Mouse (Mus musculus): Measurements from ENCODE around the gene Ccdc69. TPM values are rescaled to one million over a fixed set of nuclear protein-coding genes. Genes with fewer than 3 reads are reported as not detected.

Gene Ccdc69
- polyA plus RNA-seq, 1 experiment = 7.7 TPM

DNA sequence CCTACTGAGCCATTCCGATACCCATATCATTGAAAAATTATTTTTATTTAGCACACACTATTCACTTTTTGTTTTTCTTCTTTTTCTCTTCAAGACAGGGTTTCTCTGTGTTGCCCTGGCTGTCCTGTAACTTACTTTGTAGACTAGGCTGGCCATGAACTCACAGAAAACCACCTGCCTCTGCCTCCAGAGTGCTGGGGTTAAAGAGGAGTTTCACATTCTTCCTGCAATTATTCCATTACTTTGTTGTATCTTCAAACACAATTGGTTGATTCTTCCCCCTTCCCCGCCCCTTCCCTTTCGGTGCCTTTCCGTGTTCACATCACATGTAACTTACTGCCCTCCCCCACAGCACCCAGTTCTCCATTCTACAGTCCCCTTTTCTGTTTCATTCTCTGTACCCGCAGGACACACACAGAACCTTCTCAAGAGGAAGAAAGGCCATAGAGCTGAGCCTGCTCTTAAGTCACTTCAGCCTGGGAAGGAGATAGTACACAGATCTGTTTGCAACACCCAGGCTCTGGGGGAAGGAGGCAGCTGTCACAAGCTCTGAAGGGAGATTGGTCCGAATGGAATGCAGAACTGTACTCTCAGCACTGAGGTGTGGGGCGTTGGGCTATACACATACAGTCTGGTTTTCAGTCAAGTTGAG is 35.4 kb upstream of the Ccdc69 start:
- Histone ChIP-seq H3K4me3 (replicated peaks; ENCODE audit: control insufficient read depth, low read depth, low read length) (no peak overlapping the region), H3K4me1 (ENCODE audit: control insufficient read depth, insufficient read depth, low read length) (peaks cover 2% of the 10 kb centered on the region; the same call in 1 of the 2 replicates), H3K27ac (ENCODE audit: control insufficient read depth, insufficient read depth, low read depth, low read length, poor library complexity) (peak overlapping the region; percentile 78)
- no peak for TF ChIP-seq CTCF (IDR thresholded peaks at IDR 0.05; ENCODE audit: control insufficient read depth, insufficient read depth, low read length)
- WGBS = 18% methylated on average over 7 of the region's 7 CpGs

- Histone ChIP-seq H3K27ac (ENCODE audit: control insufficient read depth, insufficient read depth, low read depth, low read length, poor library complexity) (no peak overlapping the region), H3K4me1 (ENCODE audit: control insufficient read depth, insufficient read depth, low read length) (peaks cover 9% of the 10 kb centered on the region; the same call in 1 of the 2 replicates), H3K4me3 (replicated peaks; ENCODE audit: control insufficient read depth, low read depth, low read length) (no peak overlapping the region)
- WGBS = 76% methylated on average over 7 of the region's 7 CpGs
- TF ChIP-seq CTCF (IDR thresholded peaks at IDR 0.05; ENCODE audit: control insufficient read depth, insufficient read depth, low read length) (no peak), POLR2A (IDR thresholded peaks at IDR 0.05; ENCODE audit: borderline replicate concordance, control insufficient read depth, low read depth, low read length) (no peak)
Measured at GRCm38 (mm10) chr11:55110566-55111169, 32.7 kb upstream of the Ccdc69 start.

GRCm38 (mm10) chr11:55109521-55110300 is 31.8 kb upstream of the Ccdc69 start:
- H3K4me3 ChIP-seq (replicated peaks; ENCODE audit: control insufficient read depth, low read depth, low read length) = no peak overlapping the region
- peaks cover 9% of the 10 kb centered on the region; the same call in 1 of the 2 replicates for H3K4me1 ChIP-seq (ENCODE audit: control insufficient read depth, insufficient read depth, low read length)
- WGBS = 84% methylated on average over 7 of the region's 7 CpGs
- no peak for TF ChIP-seq POLR2A (IDR thresholded peaks at IDR 0.05; ENCODE audit: borderline replicate concordance, control insufficient read depth, low read depth, low read length)
- TF ChIP-seq CTCF (IDR thresholded peaks at IDR 0.05; ENCODE audit: control insufficient read depth, insufficient read depth, low read length) = no peak
- H3K27ac ChIP-seq (ENCODE audit: control insufficient read depth, insufficient read depth, low read depth, low read length, poor library complexity) = no peak overlapping the region

GRCm38 (mm10) chr11:55106636-55107035 is 28.7 kb upstream of the Ccdc69 start:
- Histone ChIP-seq H3K4me1 (ENCODE audit: control insufficient read depth, insufficient read depth, low read length) (peaks cover 6% of the 10 kb centered on the region; the same call in 1 of the 2 replicates), H3K4me3 (replicated peaks; ENCODE audit: control insufficient read depth, low read depth, low read length) (no peak overlapping the region), H3K27ac (ENCODE audit: control insufficient read depth, insufficient read depth, low read depth, low read length, poor library complexity) (peak overlapping the region; percentile 44)
- TF ChIP-seq POLR2A (IDR thresholded peaks at IDR 0.05; ENCODE audit: borderline replicate concordance, control insufficient read depth, low read depth, low read length) (no peak), CTCF (IDR thresholded peaks at IDR 0.05; ENCODE audit: control insufficient read depth, insufficient read depth, low read length) (no peak)
- WGBS = 14% methylated on average over 1 of the region's 1 CpGs

DNA sequence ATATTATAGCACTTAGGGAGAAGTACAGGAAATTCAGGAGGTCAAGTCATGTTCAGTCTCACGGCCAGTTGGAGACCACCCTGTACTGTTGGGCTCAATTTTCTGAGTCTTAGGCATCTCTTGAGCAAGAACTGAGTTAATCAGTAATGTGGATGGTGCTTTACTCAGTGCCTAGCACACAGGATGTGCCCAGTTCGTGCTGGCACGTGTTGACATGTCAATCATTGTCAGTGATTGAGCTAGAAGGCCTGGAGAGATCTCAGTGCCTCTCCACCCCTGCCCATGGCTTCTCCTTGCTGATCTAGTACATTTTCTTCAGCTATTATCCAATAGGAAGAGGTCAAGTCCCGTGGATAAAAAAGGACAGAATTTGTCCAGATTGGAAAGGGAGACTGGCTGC is 27.5 kb upstream of the Ccdc69 start:
- Histone ChIP-seq H3K27ac (ENCODE audit: control insufficient read depth, insufficient read depth, low read depth, low read length, poor library complexity) (no peak overlapping the region), H3K4me3 (replicated peaks; ENCODE audit: control insufficient read depth, low read depth, low read length) (no peak overlapping the region), H3K4me1 (ENCODE audit: control insufficient read depth, insufficient read depth, low read length) (peaks cover 6% of the 10 kb centered on the region; the same call in 1 of the 2 replicates)
- no peak for TF ChIP-seq CTCF (IDR thresholded peaks at IDR 0.05; ENCODE audit: control insufficient read depth, insufficient read depth, low read length)
- TF ChIP-seq POLR2A (IDR thresholded peaks at IDR 0.05; ENCODE audit: borderline replicate concordance, control insufficient read depth, low read depth, low read length) = no peak
- WGBS = 57% methylated on average over 4 of the region's 4 CpGs

- 83% methylated on average over 3 of the region's 3 CpGs for WGBS
- Histone ChIP-seq H3K4me1 (ENCODE audit: control insufficient read depth, insufficient read depth, low read length) (peaks cover 9% of the 10 kb centered on the region; the same call in 1 of the 2 replicates), H3K27ac (ENCODE audit: control insufficient read depth, insufficient read depth, low read depth, low read length, poor library complexity) (no peak overlapping the region), H3K4me3 (replicated peaks; ENCODE audit: control insufficient read depth, low read depth, low read length) (no peak overlapping the region)
- no peak for TF ChIP-seq CTCF (IDR thresholded peaks at IDR 0.05; ENCODE audit: control insufficient read depth, insufficient read depth, low read length)
- no peak for TF ChIP-seq POLR2A (IDR thresholded peaks at IDR 0.05; ENCODE audit: borderline replicate concordance, control insufficient read depth, low read depth, low read length)
Measured at GRCm38 (mm10) chr11:55103229-55103628, 25.3 kb upstream of the Ccdc69 start.

GRCm38 (mm10) chr11:55102015-55102414 is 24.1 kb upstream of the Ccdc69 start:
- no peak overlapping the region for H3K27ac ChIP-seq (ENCODE audit: control insufficient read depth, insufficient read depth, low read depth, low read length, poor library complexity)
- 68% methylated on average over 3 of the region's 3 CpGs for WGBS
- peaks cover 8% of the 10 kb centered on the region; the same call in 1 of the 2 replicates for H3K4me1 ChIP-seq (ENCODE audit: control insufficient read depth, insufficient read depth, low read length)
- H3K4me3 ChIP-seq (replicated peaks; ENCODE audit: control insufficient read depth, low read depth, low read length) = no peak overlapping the region
- no peak for TF ChIP-seq POLR2A (IDR thresholded peaks at IDR 0.05; ENCODE audit: borderline replicate concordance, control insufficient read depth, low read depth, low read length)
- no peak for TF ChIP-seq CTCF (IDR thresholded peaks at IDR 0.05; ENCODE audit: control insufficient read depth, insufficient read depth, low read length)

DNA sequence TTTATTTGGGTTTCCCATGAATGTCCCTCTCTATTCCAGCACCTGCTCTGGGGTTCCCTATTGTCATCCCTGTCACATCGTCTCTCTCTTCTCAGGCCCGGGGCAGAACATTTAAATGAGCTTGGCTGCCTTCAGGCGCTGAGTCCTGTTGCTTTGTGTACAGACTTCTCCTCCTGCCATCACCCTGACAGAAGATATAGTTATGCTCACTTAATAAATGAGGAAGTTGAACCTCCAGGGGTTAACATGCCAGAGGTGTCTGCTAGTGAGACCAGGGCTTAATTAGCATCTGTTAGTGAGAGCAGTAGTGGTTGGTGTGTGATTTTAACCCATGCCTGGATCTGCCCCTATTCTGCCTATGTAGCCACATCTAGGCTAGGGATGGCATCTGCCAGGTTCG is 21.9 kb upstream of the Ccdc69 start:
- Histone ChIP-seq H3K27ac (ENCODE audit: control insufficient read depth, insufficient read depth, low read depth, low read length, poor library complexity) (peak overlapping the region; percentile 9; the same call in 1 of the 2 replicates), H3K4me3 (replicated peaks; ENCODE audit: control insufficient read depth, low read depth, low read length) (peak overlapping the region; percentile 2), H3K4me1 (ENCODE audit: control insufficient read depth, insufficient read depth, low read length) (peaks cover 2% of the 10 kb centered on the region; the same call in 1 of the 2 replicates)
- 7% methylated on average over 4 of the region's 4 CpGs for WGBS
- no peak for TF ChIP-seq CTCF (IDR thresholded peaks at IDR 0.05; ENCODE audit: control insufficient read depth, insufficient read depth, low read length)
- no peak for TF ChIP-seq POLR2A (IDR thresholded peaks at IDR 0.05; ENCODE audit: borderline replicate concordance, control insufficient read depth, low read depth, low read length)

All from bone marrow, adult 2 months (tissue).